Mouse (Mus musculus) G1E-ER4 (cell line): ENCODE measurements around the gene Mark3. TPM values are rescaled to one million over a fixed set of nuclear protein-coding genes. Genes with fewer than 3 reads are reported as not detected.

ENCODE experiments used
- GATA1 ChIP-seq: IDR thresholded peaks from one replicate; pipeline ENCODE4 v1.8.0; 2012; ENCODE audit warnings: low read length, inconsistent platforms
- polyA plus RNA-seq: library from polyadenylated mRNA; stranded (reverse); fragments of >175 nt; gene quantifications from 2 replicates; pipeline ENCODE4 v1.2.3, GENCODE M21; 2012

Gene Mark3
- polyA plus RNA-seq, 1 experiment = 22.2 TPM

DNA sequence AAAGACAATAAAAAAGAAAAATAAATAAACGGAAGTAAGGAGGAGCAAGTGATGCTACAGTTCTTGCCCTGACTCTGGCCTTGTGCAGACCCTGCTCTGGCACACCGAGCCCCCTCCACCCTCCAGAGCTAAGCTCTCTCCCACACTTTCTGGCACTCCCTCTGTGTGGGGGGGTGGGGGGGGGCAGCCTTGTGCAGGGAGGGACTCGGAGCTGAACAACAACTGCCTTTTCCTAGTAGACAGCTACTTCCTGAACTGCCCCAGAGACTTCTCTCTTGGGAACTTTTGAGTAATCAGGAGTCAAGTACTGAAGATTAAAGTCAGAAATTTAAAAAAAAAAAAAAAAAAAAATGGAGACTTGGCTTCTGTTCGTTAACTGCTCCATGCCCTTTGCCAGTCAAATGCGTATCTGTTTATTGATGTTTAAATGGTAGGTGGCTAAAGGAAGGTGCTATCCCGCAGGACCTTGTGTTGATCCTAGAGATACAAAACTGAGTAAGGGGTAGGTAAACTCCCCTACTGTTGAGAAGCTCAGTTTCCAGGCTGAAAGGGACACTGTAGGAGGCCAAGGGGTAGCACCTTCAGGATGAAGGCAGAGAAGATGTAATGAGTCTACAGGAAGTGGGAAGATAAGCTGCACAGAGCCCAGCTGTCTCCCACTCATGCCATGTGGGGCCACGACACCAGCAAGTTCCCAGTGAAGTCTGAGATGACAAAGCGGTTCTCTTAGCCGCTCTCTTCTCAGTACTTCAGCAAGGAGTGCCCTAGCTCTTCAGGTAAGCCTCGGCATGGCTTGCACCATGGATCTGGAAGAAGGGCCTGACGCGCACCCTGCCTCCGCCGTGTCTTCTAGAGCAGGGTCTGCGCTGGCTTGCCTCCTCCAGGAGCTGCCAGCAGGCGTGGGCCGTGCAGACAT is 89.2 kb downstream of the Mark3 start:
- no peak for TF ChIP-seq GATA1

DNA sequence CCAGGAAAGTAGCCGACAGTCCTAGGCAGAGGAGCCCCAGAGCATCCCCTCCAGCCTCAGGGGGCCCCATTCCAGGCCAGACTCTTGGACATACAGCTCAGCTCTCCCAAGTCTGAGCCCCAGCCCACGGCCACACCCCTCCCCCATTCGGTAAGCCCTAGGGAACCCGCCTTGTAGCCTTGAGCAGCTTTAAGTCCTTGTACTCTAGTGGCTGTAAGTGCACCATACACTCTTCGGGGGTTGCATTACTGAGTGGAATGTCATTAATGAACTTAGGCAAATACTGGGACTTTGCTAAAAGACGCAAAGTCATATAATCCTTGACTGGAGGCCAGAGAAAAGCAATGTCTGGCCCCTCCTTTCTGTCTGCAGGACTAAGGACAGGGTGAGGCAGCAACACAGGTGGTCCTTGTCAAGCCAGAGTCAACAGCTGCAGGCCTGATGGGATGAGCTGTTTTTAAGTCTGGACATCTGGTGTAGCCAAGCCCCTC is 89.9 kb downstream of the Mark3 start:
- TF ChIP-seq GATA1 = no peak

DNA sequence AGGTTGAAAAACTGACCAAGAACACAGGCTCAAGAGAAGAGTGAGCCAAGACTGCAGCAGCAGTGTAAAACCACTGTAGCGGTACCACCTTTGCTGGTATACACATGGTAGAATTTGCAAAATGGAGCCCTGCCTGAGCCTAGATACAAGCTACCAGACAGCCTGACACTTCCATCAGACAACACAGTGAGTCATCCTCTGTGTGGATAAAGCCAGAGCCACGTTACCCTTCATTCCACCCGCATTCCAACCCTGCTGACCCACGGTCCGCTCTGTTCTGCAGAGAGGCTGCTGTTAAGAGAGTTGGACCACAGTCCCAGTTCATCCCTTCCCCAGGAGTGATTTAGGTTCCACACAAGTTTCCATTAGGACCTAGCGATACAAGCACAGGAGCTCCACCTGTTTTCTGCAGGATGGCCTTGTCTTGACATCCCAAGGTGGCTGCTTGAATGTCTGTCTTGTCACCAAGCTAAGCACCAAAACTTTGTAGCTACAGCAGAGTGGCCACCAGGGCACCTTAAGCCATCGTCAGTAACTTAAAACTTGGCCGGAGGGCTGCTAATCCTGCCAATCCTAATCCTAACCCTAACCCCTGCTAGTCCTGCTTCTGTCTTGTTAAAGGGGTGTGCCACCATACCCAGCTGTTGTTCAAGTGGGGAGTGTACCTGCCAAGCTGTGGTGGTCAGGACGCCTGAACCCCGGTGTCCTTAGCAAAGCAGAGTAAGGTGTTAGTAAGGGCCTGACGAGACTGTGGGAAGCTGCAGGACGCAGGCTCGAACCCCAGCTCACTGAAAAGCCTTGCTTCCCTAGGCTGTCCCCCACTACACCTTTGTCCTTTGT is 90.9 kb downstream of the Mark3 start:
- TF ChIP-seq GATA1 = no peak

DNA sequence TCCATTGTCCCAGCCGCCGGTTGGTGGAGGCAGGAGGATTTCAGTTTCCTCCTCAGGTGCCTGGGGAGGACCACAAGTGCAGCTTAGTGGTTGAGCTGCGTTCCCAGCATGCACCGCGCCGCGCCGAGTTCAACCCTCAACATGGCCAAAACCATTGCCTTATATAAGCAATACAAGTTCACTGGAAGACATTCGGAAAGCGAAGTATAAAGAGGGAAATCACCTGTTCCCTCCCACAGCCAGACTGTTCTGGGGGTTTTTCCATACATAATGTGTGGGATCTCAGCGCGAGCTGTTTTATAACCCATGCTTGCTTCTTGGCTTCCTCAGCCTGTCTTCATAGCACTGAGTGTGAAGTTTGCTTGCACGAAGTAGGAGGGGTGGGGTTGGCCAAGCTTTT is 92.1 kb downstream of the Mark3 start:
- TF ChIP-seq GATA1 = no peak

DNA sequence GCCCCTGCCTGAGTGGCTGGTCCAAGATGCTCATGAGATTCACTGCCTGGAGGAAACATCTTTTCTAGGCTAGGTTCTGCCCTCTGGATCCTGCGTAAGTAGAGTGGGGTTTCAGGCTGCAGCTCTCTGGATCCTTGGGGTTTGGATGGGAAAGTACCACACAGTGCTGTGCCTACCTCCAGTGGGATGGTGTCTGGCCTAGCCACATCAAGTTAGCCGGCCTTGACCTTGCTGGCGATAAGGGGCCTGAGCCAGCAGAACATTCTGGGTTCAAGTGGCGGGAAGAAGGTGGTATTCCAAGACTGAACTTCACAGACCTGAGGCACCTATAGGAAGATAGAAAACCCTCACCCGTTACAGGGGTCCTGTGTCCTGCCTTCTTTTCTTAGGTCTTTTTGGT is 93.1 kb downstream of the Mark3 start:
- no peak for TF ChIP-seq GATA1

DNA sequence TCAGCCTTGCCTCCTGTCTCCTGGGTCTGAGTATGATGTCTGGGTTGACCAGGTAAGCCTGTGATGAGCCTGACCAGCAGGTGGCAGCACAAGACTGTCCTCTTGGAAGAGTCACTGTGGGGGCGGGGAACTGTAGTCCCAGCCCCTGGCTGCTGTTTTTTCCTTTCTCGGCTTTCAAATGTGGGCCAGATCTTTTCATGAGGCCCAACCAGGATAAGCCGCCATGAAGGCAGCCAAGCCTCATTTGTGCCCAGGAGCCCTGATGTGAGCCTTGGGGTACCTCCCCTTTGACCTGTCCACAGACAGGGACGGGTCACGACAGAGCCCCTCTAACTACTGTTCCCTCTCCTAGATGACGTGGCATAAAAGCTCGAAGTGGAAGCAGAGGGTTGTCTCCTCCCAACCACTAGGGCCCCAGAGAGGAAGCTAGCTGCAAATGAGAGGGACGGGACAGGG is 94.2 kb downstream of the Mark3 start:
- TF ChIP-seq GATA1 = no peak

DNA sequence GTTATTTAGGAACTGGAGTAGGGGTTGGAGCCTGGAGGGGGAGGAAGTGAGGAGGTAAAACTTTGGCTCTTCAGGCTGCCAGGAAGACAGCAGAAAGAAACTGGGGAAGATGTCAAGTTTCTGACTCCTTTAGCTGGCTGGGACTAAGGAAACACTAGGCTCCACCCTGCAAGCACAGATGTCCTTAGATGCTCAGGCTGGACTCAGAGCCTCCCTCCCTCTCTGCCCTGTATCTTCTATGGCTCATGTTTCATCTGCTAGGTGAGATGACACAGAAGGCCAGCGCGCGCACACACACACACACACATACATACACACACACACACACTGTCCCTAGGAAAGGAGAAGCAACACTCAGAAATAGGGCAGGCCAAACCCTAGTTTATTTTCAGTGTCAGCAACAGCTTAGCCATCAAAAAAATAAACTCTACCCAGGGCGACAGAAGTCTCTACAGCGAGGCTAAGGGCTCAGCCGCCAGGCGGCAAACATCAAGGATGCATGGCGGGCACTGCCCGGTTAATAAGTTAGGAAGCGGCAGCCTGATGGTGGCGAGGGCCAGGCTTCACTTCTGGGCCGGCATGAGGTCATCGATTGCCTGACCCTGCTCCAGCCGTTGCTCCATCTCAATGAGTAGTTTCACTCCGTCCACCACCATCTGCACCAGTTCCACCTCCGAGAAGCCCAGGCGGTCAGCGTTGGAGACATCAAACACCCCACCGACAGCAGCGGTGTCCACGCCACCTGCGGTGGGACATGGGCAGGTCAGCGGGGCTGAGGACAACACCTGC is 94.9 kb downstream of the Mark3 start:
- no peak for TF ChIP-seq GATA1

DNA sequence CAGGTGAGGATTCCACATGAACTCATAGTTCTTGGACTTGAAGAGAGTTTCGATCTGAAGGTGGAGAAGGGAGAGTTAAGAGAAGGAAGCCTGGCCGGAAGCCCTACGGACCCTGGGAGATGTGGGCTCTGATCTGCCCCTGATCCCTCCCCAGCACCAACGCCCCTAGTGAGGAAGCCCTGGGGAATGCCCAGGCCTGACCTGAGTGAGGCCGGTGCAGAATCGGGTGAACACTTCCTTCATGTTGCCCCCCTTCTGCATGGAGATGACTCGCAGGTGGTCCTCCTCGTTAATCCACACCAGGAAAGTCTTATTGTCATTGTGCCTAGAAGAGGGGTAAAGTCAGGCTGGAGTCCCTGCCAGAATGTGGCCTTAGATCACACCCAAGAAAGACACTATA is 95.6 kb downstream of the Mark3 start:
- no peak for TF ChIP-seq GATA1

DNA sequence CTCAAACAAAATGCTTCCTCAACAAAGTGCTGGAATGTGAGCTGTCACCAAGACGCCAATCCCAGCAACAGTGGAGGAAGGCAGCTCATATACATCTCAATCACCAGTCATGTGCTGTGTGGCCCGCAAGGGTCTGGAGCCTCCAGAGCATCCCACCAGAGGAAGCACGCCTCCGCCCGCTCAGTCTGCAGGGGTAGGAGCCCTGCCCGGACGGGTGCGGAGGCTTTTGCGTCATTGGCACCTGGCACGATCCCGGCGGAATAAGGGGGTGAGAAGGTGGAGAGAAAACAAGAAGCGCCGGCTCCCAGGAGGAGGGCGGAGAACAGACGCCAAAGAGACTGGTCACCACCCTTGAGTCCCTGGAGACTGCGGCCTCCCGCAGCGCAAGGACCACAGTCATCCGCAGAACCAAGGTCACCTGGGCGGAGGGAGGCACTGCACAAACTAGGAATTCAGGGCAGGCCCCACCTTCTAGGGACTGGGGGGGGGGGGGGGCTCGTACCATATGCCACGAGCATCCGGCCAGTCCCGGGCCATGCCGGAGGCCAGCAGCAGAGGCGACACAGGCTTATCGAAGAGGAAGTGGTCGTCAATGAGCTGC is 96.1 kb downstream of the Mark3 start:
- TF ChIP-seq GATA1 = no peak

DNA sequence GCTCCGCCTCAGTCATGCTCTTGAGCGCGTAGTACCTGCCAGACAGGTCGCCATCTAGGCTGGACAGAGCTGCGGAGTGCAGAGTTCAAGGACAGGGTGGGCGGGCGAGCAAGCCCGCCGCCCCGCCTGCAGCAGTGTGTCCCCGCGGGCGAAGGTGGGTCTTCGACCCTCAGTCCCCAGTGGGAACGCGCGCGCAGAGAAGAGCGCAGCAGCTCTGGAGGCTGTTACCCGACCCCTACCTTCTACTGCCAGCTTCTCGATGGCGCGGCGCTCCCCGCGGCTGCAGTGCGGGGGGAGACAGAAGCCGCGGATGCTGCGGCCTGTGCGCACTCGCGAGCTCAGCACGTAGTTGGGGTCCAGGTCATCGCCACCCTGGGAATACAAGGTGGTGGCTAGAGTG is 96.7 kb downstream of the Mark3 start:
- no peak for TF ChIP-seq GATA1

DNA sequence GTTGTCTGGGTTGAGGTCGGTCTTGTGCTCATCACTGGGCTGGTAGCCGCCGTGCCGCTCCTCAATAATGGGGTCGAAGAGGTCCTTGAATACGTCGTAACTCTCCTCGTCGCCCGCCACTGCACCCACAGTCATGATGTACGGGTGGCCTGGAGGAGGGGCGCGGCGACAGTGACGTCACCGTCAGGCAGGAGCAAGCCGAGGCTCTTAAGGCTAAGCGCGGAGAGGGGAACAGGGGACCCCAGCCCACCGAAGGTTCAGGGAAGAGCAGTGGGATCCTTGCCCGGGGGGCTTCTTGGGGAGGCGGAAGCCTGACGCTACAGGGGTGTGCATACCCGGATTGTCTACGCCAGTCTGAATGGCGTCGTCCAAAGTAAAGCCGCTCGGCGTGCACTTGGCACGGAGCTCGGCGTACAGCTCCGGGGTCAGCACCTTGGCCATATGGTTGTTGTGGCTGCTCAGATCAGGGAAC is 97.1 kb downstream of the Mark3 start:
- TF ChIP-seq GATA1 = no peak

DNA sequence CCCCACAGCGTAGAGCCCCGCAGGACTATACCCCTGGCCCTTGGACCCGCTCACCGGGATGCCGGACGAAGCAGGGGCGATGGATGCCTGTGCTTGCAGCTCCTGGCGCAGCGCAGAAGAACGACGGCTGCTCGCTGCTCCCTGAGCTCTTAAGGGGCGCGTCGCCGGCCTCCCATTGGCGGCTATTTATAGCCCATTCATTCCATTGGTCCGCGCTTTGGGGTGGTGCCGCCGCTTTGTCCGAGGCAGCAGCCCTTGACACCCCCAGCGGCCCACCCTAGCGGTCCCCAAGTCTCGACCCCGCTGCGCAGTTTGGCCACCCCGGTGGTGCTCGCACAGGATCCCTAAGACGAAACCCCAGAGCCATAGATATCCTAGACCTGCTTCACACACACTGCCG is 97.9 kb downstream of the Mark3 start, which contains the start of gene Ckb:
Gene Ckb (minus strand): TSS at position 163 of the 400 bp plus-strand sequence.
- TF ChIP-seq GATA1 = no peak

DNA sequence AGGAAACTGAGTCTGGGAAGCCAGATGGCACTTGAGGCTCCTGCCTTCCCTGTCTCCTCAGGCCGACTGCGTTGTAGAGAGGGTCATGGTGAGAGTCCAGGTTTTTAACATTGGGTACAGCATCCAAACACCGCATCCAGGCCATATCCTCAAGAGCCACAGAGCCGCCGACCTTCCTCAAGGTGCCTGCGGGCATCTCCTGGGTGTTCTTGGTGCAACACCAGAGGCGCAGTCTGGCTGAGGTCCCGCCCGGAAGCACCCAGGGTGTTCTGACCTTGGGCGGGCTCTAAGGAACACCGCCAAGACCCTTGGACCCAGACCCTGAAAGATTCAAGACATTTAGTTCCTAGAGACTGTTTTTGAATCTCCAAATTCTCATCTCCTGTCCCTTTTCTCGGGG is 98.3 kb downstream of the Mark3 start:
- TF ChIP-seq GATA1 = no peak

DNA sequence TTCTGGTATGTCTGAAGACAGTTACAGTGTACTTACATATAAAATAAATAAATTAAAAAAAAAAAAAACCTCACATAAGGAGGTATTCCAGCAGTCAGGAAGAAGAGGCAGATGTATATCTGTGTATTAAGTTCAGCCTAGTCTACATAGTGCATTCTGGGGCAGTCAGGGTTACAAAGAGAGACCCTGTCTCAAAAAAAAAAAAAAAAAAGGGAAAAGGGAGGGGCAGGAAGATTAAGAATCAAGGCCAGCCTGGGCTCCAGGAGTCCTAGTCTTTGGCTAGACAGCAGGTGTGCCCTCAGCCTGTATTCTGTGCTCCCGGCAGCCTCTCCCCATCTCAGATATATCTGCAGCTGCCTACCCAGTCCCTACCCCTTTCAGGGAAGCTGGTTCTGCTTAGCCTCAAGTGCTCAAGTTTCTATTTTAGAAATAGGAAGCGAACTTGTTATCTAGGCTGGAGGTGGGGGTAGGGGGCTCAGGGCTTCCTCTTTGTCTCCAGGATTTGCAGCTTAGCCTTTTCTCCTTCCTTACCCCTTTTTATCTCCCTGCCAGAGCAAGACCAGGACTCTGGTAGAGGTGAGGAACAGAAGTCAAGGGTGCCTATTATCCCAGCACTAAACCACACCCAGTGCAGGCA is 100.6 kb downstream of the Mark3 start:
- no peak for TF ChIP-seq GATA1
